Mouse (Mus musculus) lung, embryonic 16.5 days (tissue): ENCODE measurements around the gene Nkd1. TPM values are rescaled to one million over a fixed set of nuclear protein-coding genes. Genes with fewer than 3 reads are reported as not detected.

Experiments used
- ATAC-seq: fragments of 200-750 bp; cut with Nextera tagmentation; 2 replicates; pipeline ENCODE4 v1.8.0; 2017; ENCODE audit warnings: low read depth, mild to moderate bottlenecking, moderate library complexity
- H3K27ac ChIP-seq: fragments of 300-500 bp; sonication (generic); 2 replicates; pipeline ENCODE4 v1.5.1; 2014; ENCODE audit warnings: mild to moderate bottlenecking, control low read depth, low read length
- H3K27me3 ChIP-seq: fragments of 300-500 bp; sonication (generic); 2 replicates; pipeline ENCODE4 v1.6.1; 2014; ENCODE audit warnings: low read depth, low read length, mixed read lengths; ENCODE audit not compliant: control insufficient read depth, insufficient read depth
- H3K36me3 ChIP-seq: fragments of 300-500 bp; sonication (generic); 2 replicates; pipeline ENCODE4 v1.6.1; 2014; ENCODE audit warnings: low read length; ENCODE audit not compliant: control insufficient read depth, insufficient read depth
- H3K4me1 ChIP-seq: fragments of 300-500 bp; sonication (generic); replicated peaks from 2 replicates; pipeline ENCODE4 v1.6.1; 2014; ENCODE audit warnings: low read length, mixed read lengths; ENCODE audit not compliant: control insufficient read depth, insufficient read depth
- H3K4me2 ChIP-seq: fragments of 300-500 bp; sonication (generic); 2 replicates; pipeline ENCODE4 v1.6.1; 2014; ENCODE audit warnings: low read depth, low read length, control low read depth
- H3K4me3 ChIP-seq: fragments of 300-500 bp; sonication (generic); 2 replicates; pipeline ENCODE4 v1.5.1; 2014; ENCODE audit warnings: mild to moderate bottlenecking, low read length, control low read depth
- H3K9ac ChIP-seq: fragments of 300-500 bp; sonication (generic); 2 replicates; pipeline ENCODE4 v1.6.1; 2014; ENCODE audit warnings: low read length, control low read depth
- H3K9me3 ChIP-seq: fragments of 300-500 bp; sonication (generic); 2 replicates; pipeline ENCODE4 v1.6.1; 2016; ENCODE audit warnings: low read length; ENCODE audit not compliant: control insufficient read depth
- WGBS: fragments of 180-500 bp; shearing (Covaris S2); extraction: QIAGEN DNeasy Blood & Tissue Kit; methylation state at CpG from one replicate; pipeline ENCODE4 v1.1.7; 2014; 5-methylcytosine and 5-hydroxymethylcytosine counted together
- polyA plus RNA-seq: library from polyadenylated mRNA; unstranded; fragments of >200 nt; fragmentation: Nextera tagmentation; extraction: Ambion mirVana; gene quantifications from 2 replicates; pipeline ENCODE4 v1.2.1, GENCODE M21; 2015

Gene Nkd1
- polyA plus RNA-seq, 1 experiment from 2014 or later = 49.6 TPM

GRCm38 (mm10) chr8:88518047-88518446, 3.1 kb upstream of the Nkd1 start:
- no peaks in the 10 kb centered on the region for H3K27me3 ChIP-seq

DNA sequence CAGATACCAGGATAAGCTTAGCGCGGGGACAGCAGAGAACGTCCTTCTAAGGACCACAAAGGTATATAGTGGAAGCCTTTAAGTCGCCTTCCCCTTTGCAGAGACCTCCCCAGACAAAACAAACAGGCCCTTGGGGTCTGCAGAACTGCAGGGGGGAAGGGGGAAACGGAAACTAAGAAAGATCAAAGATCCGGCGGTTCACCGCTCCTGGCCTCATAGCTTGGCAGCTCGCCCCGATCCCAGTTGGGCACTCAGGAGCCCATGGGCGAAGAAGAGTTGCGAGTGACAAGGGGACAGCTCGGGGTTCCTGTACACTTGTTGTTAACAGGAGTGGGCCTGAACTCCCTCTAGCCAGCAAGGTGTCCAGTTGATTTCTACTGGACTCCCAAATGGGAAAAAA, 773 bp upstream of the Nkd1 start:
- 10% methylated on average over 13 of the region's 13 CpGs for WGBS

More at GRCm38 (mm10) chr8:88518047-88518446, 3.1 kb upstream of the Nkd1 start:
- H3K9ac ChIP-seq = no peak overlapping the region
- no peak overlapping the region for H3K27ac ChIP-seq
- no peak for ATAC-seq
- 41% methylated on average over 9 of the region's 9 CpGs for WGBS
- no peaks in the 10 kb centered on the region for H3K9me3 ChIP-seq
- H3K4me3 ChIP-seq = no peak overlapping the region
- H3K36me3 ChIP-seq = no peaks in the 10 kb centered on the region
- no peak overlapping the region for H3K4me2 ChIP-seq
- H3K4me1 ChIP-seq = peaks cover 12% of the 10 kb centered on the region

DNA sequence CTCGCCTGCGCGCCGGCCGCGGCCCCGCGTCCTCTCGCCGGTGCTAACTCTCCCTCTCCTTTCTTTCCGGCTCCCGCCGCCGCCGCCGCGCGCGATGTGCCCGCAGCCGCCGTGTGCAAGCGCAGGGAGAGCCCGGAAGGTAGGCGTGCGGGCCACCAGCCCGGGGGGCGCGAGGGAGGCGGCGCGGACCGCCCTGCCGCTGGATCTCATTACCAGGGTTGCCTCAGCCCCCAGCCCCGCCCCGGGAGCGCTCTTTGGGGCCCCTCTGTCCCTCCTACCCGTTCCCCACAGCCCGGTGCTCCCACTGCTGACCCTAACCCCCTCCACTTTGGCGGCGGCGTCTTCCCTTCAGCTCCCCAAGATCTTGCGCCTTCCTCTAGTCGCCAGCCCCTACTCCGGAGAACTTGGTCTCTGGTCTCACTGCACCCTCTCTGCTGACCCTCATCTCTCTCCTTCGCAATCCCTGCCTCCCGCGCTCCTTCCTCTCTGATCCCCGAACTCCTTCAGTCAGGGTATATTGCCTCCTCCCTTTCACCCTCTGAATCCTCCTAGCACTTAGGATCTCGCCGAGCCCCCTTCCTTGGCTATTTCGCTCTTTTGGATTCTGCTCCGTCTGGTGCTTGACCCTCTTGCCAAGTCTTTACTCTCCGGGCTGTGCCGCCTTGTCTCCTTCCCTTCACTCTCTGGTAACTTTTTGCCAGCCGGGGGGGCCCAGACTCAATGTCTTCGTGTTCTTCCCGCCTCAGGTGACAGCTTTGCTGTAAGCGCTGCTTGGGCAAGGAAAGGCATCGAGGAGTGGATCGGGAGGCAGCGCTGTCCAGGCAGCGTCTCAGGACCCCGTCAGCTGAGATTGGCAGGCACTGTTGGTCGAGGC, 624 bp downstream of the Nkd1 start:
- no peaks in the 10 kb centered on the region for H3K9me3 ChIP-seq
- H3K4me1 ChIP-seq = peaks cover 28% of the 10 kb centered on the region
- H3K27me3 ChIP-seq = no peaks in the 10 kb centered on the region
- H3K4me3 ChIP-seq = peak overlapping the region; percentile 81
- under 1% methylated on average over 63 of the region's 65 CpGs for WGBS
- H3K9ac ChIP-seq = peak overlapping the region; percentile 86
- H3K27ac ChIP-seq = peak overlapping the region; percentile 73
- peak; percentile 43 for ATAC-seq
- H3K36me3 ChIP-seq = no peaks in the 10 kb centered on the region; the same call in 1 of the 2 replicates
- peak overlapping the region; percentile 90 for H3K4me2 ChIP-seq

More for the DNA sequence above, 773 bp upstream of the Nkd1 start:
- Histone ChIP-seq H3K9ac (peak overlapping the region; percentile 33; the same call in 1 of the 2 replicates), H3K36me3 (no peaks in the 10 kb centered on the region), H3K4me3 (peak overlapping the region; percentile 81), H3K9me3 (no peaks in the 10 kb centered on the region), H3K27ac (no peak overlapping the region), H3K4me1 (peaks cover 28% of the 10 kb centered on the region), H3K4me2 (peak overlapping the region; percentile 90), H3K27me3 (no peaks in the 10 kb centered on the region)
- ATAC-seq = no peak

- peaks cover 28% of the 10 kb centered on the region for H3K4me1 ChIP-seq
- H3K27me3 ChIP-seq = no peaks in the 10 kb centered on the region
- no peaks in the 10 kb centered on the region; the same call in 1 of the 2 replicates for H3K36me3 ChIP-seq
- H3K4me3 ChIP-seq = peak overlapping the region; percentile 81
- 21% methylated on average over 5 of the region's 5 CpGs for WGBS
- peak overlapping the region; percentile 90 for H3K4me2 ChIP-seq
- no peak for ATAC-seq
- H3K9ac ChIP-seq = peak overlapping the region; percentile 86
- H3K9me3 ChIP-seq = no peaks in the 10 kb centered on the region
- no peak overlapping the region for H3K27ac ChIP-seq
These were observed 1.4 kb downstream of the Nkd1 start for GRCm38 (mm10) chr8:88522433-88523030.

GRCm38 (mm10) chr8:88523621-88524020, 2.5 kb downstream of the Nkd1 start:
- no peak for ATAC-seq
- Histone ChIP-seq H3K27ac (no peak overlapping the region), H3K9ac (no peak overlapping the region), H3K4me2 (peak overlapping the region; percentile 90), H3K36me3 (peaks cover 3% of the 10 kb centered on the region; the same call in 1 of the 2 replicates), H3K9me3 (no peaks in the 10 kb centered on the region), H3K4me3 (0 out of 2 replicates have a peak overlapping the region, but pooled peaks have one; percentile 2), H3K27me3 (no peaks in the 10 kb centered on the region), H3K4me1 (peaks cover 31% of the 10 kb centered on the region)
- 32% methylated on average over 4 of the region's 4 CpGs for WGBS

- ATAC-seq = no peak
- no peaks in the 10 kb centered on the region for H3K9me3 ChIP-seq
- peaks cover 3% of the 10 kb centered on the region; the same call in 1 of the 2 replicates for H3K36me3 ChIP-seq
- 30% methylated on average over 4 of the region's 4 CpGs for WGBS
- no peak overlapping the region for H3K27ac ChIP-seq
- H3K9ac ChIP-seq = no peak overlapping the region
- H3K4me2 ChIP-seq = peak overlapping the region; percentile 90
- H3K4me1 ChIP-seq = peaks cover 31% of the 10 kb centered on the region
- H3K27me3 ChIP-seq = no peaks in the 10 kb centered on the region
- H3K4me3 ChIP-seq = no peak overlapping the region
These were observed 3.0 kb downstream of the Nkd1 start for GRCm38 (mm10) chr8:88524132-88524531.

- no peak overlapping the region for H3K4me2 ChIP-seq
- peak overlapping the region; percentile 14; the same call in 1 of the 2 replicates for H3K9ac ChIP-seq
- H3K4me1 ChIP-seq = peaks cover 31% of the 10 kb centered on the region
- no peaks in the 10 kb centered on the region for H3K27me3 ChIP-seq
- no peak overlapping the region for H3K27ac ChIP-seq
- WGBS = 56% methylated on average over 7 of the region's 7 CpGs
- peaks cover 3% of the 10 kb centered on the region; the same call in 1 of the 2 replicates for H3K36me3 ChIP-seq
- no peaks in the 10 kb centered on the region for H3K9me3 ChIP-seq
- no peak for ATAC-seq
- H3K4me3 ChIP-seq = no peak overlapping the region
These were observed 3.7 kb downstream of the Nkd1 start for GRCm38 (mm10) chr8:88524851-88525250.

DNA sequence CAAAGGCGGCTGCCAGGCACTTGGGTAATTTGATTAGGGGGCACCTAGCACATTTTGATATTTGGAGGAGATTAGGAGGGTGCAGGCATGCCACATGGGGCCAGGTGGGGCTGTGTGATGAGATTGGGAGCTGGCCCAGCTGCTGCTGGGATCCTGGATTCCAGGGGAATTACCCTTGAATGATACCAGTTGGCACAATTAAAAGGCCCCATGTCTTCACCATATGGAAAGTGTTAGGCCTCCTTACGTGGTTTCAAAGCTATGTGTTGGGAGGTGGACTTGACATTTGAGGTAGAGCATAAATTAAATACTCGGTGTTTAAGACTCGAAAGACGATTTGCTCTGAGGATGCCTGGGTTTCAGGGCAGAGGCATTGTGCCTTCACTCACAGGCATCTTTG, 5.1 kb downstream of the Nkd1 start:
- ATAC-seq = no peak
- no peak overlapping the region for H3K27ac ChIP-seq
- peaks cover 3% of the 10 kb centered on the region; the same call in 1 of the 2 replicates for H3K36me3 ChIP-seq
- H3K4me2 ChIP-seq = no peak overlapping the region
- H3K27me3 ChIP-seq = no peaks in the 10 kb centered on the region
- H3K4me1 ChIP-seq = peaks cover 24% of the 10 kb centered on the region
- no peak overlapping the region for H3K4me3 ChIP-seq
- no peaks in the 10 kb centered on the region for H3K9me3 ChIP-seq
- 79% methylated on average over 5 of the region's 5 CpGs for WGBS
- H3K9ac ChIP-seq = no peak overlapping the region

DNA sequence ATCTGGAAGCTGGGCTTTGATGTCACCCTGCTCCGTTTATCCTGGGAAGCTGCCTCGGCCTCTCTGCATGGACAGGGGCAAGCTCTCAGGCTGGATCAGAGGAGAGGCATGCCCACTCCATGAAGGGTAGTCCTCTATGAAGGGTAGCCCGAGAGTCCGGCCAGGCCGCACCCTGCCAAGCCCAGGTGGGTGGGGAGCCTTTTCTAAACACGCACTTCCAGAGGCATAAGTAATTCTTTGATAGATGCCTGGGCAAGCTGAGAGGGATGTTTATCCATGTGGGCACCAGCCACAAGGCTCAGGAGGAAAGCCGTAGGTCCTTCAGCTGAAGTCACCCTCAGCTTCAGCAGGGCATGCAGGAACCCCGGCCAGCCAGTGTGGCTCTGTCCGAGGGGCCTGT, 7.0 kb downstream of the Nkd1 start:
- H3K27me3 ChIP-seq = no peaks in the 10 kb centered on the region
- peaks cover 18% of the 10 kb centered on the region for H3K4me1 ChIP-seq
- ATAC-seq = no peak
- no peak overlapping the region for H3K9ac ChIP-seq
- WGBS = 57% methylated on average over 9 of the region's 9 CpGs
- H3K27ac ChIP-seq = no peak overlapping the region
- no peak overlapping the region for H3K4me3 ChIP-seq
- peaks cover 3% of the 10 kb centered on the region; the same call in 1 of the 2 replicates for H3K36me3 ChIP-seq
- H3K9me3 ChIP-seq = no peaks in the 10 kb centered on the region
- no peak overlapping the region for H3K4me2 ChIP-seq
